Mouse (Mus musculus): ENCODE results near the gene Xkrx. TPM values are rescaled to one million over a fixed set of nuclear protein-coding genes. Genes with fewer than 3 reads are reported as not detected.
"Not testable (repeated sequence)": the region's sequence is repeated elsewhere in the genome, so short reads cannot be mapped to it uniquely, and the experiment has no call there.

Gene Xkrx
- 0.59 and 1.4 TPM in 2 replicates for total RNA-seq (2015)
- not detected in 2 replicates for total RNA-seq (2017)

- ATAC-seq (replicated peaks; ENCODE audit: poor library complexity): no peak
Measured at GRCm38 (mm10) chrX:134162043-134162720, at the start of gene Xkrx. Xkrx (minus strand) TSS chrX:134162076.

- ATAC-seq (replicated peaks; ENCODE audit: poor library complexity): no peak
Measured at GRCm38 (mm10) chrX:134211151-134211642, 49.3 kb upstream of the Xkrx start.

- ATAC-seq (replicated peaks; ENCODE audit: poor library complexity): peak; percentile 69
Measured at GRCm38 (mm10) chrX:134208491-134208890, 46.6 kb upstream of the Xkrx start.

- not testable (repeated sequence) for ATAC-seq (replicated peaks; ENCODE audit: poor library complexity)
Measured at GRCm38 (mm10) chrX:134187201-134187600, 25.3 kb upstream of the Xkrx start, which contains the start of gene Arl13a. Arl13a (plus strand) TSS chrX:134187501.

GRCm38 (mm10) chrX:134174699-134175098 lies 12.8 kb upstream of the Xkrx start:
- ATAC-seq (replicated peaks; ENCODE audit: poor library complexity): no peak

- no peak for ATAC-seq (replicated peaks; ENCODE audit: poor library complexity)
Measured at GRCm38 (mm10) chrX:134170584-134170983, 8.7 kb upstream of the Xkrx start.

- ATAC-seq (replicated peaks; ENCODE audit: poor library complexity): peak; percentile 81
Measured at GRCm38 (mm10) chrX:134163484-134163883, 1.6 kb upstream of the Xkrx start.

GRCm38 (mm10) chrX:134162826-134163225 lies 950 bp upstream of the Xkrx start:
- no peak for ATAC-seq (replicated peaks; ENCODE audit: poor library complexity)

GRCm38 (mm10) chrX:134160442-134160841 lies 1.4 kb downstream of the Xkrx start:
- peak; percentile 70 for ATAC-seq (replicated peaks; ENCODE audit: poor library complexity)

- ATAC-seq (replicated peaks; ENCODE audit: poor library complexity): no peak
Measured at GRCm38 (mm10) chrX:134158151-134158550, 3.7 kb downstream of the Xkrx start.

GRCm38 (mm10) chrX:134141986-134142385 lies 19.9 kb downstream of the Xkrx start:
- ATAC-seq (replicated peaks; ENCODE audit: poor library complexity): peak; percentile 93

GRCm38 (mm10) chrX:134141551-134141950 lies 20.3 kb downstream of the Xkrx start:
- ATAC-seq (replicated peaks; ENCODE audit: poor library complexity): no peak

- ATAC-seq (replicated peaks; ENCODE audit: poor library complexity): peak; percentile 24; the same call in 1 of the 2 replicates
Measured at GRCm38 (mm10) chrX:134140024-134140423, 21.9 kb downstream of the Xkrx start.

GRCm38 (mm10) chrX:134133821-134134220 lies 28.1 kb downstream of the Xkrx start:
- ATAC-seq (replicated peaks; ENCODE audit: poor library complexity): no peak

- ATAC-seq (replicated peaks; ENCODE audit: poor library complexity): peak; percentile 68
Measured at GRCm38 (mm10) chrX:134132295-134132694, 29.6 kb downstream of the Xkrx start.

- no peak for ATAC-seq (replicated peaks; ENCODE audit: poor library complexity)
Measured at GRCm38 (mm10) chrX:134128549-134128948, 33.3 kb downstream of the Xkrx start.

- peak; percentile 100 for ATAC-seq (replicated peaks; ENCODE audit: poor library complexity)
Measured at GRCm38 (mm10) chrX:134116417-134116816, 45.5 kb downstream of the Xkrx start.

GRCm38 (mm10) chrX:134111767-134112166 lies 50.1 kb downstream of the Xkrx start:
- ATAC-seq (replicated peaks; ENCODE audit: poor library complexity): no peak

GRCm38 (mm10) chrX:134102641-134103040 lies 59.2 kb downstream of the Xkrx start:
- no peak for ATAC-seq (replicated peaks; ENCODE audit: poor library complexity)

Data from megakaryocyte progenitor cell, adult 5-6 weeks (primary cell).